Mouse (Mus musculus) mature B cell (primary cell): ENCODE measurements around the gene Rrp15.

Experiments used
- in situ Hi-C: fragments of 300-500 bp; cut with MboI; formaldehyde crosslinking; loops from 2 replicates; pipeline ENCODE4 v1.14.3; 2019

Rrp15 gene

DNA sequence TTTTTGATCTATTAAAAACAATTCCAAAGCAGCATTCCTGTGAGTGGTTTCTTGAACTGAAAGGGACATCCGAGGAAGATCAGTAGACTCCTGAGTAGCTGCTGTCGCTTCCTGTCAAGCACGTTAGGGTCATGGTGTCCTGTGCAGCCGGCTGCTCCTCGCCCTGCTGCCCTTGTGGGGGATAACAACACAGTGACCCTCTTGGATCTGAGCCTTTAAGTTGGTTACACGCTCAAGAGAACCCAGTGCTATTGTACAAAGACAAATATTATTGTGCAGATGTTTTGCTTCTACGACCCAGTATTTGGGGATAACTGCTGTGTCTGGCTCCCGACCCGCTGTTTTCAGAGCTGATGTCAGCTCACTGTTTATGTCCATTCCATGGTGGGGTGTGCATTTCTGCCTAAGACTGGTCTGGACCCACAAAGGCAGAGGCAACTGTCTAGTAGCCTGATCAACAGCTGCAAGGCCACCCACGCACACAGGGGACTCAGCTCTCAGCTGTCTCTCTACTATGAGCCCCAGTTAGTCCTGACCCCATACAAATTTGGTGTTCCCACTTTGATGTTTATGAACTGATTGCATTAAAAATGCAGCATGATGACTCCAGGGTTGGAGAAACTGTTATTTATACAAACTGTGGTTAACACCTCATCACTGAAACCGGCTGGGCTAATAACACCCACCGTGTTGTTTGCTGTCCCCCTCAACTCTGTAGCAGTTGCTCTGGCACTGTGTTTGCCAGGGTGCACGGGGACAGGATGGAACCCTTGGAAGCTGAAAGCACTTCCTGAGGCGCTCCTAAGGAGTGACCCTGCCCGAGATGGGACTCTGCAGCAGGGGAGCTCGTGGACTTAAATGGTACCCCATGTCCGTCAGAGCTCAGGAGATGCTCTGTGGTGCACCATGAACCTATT is 33.9 kb downstream of the Rrp15 start:
- in situ Hi-C loops = loop anchor here (25.0 kb wide), 1 partner anchor 1303 kb away; no protein-coding TSS in a partner anchor

DNA sequence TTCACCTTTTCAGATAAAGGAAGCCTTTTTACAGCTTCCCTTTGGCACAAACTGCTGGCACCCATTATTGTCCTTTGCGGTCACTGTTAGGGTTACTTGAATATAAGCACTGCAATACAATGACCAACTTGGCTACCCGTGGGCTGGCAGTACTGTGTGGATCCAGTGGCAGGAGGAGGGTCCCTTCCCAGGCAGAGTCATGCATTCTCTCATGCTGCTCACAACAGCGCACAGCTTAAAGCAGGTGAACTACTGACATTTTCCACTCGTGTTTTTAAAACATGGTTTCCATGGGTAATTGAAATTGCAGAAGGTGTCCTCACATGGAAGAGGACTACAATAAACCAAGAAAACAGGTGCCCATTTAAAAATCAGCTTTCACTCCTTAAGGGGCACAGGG is 34.9 kb downstream of the Rrp15 start:
- in situ Hi-C loops = loop anchor here (25.0 kb wide), 1 partner anchor 1302 kb away; no protein-coding TSS in a partner anchor

DNA sequence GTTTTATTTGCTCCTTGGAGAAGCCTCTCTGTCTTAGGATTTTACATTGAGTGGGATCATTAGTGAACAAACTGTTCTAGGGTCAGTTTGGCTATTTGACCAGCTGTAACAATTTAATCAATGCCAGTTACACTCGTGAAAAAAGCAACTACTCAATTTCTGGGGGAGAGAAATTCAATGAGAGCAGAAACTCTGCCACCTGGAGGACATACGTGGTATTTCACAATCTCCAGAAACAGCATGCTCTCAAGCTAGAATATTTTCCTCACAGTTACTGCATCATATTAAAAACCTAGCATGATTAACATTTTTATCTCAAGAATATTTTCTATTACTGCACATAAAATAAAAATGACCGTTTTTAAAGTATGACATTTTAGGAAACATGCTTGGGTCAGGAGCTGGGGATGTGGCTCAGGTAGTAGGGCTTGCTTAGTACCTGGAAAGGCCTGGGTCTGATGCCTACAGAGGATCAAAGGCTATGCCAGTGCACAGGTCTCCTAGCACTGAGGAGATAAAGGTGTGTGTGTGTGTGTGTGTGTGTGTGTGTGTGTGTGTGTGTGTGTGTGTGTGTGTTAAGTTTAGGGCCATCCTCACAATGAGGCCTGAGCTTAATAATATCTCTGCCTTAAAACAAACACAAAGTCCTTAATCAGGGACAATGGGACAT is 36.2 kb downstream of the Rrp15 start:
- in situ Hi-C loops = loop anchor here (25.0 kb wide), 1 partner anchor 1301 kb away; no protein-coding TSS in a partner anchor

DNA sequence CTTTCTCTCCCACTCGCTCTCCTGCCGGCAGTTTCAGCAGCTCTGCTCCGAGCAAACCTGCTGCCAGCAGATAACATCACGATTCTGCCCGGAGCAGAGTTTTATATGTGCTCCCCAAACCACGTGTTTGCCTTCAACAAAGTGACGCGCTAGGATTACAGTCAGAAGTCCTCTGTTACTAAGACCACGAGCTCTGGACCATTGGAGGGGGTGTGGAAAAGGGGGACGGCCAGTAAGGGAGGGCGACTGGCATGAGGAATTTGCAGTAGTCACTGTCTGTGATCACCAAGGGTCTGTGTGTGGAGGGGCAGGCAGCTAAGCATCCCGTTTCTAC is 43.3 kb downstream of the Rrp15 start, which contains the start of gene Tgfb2:
TSS of gene Tgfb2 (minus strand) at position 75 of the 334 bp plus-strand sequence.
- in situ Hi-C loops = loop anchor here (25.0 kb wide), 1 partner anchor 1294 kb away; no protein-coding TSS in a partner anchor

DNA sequence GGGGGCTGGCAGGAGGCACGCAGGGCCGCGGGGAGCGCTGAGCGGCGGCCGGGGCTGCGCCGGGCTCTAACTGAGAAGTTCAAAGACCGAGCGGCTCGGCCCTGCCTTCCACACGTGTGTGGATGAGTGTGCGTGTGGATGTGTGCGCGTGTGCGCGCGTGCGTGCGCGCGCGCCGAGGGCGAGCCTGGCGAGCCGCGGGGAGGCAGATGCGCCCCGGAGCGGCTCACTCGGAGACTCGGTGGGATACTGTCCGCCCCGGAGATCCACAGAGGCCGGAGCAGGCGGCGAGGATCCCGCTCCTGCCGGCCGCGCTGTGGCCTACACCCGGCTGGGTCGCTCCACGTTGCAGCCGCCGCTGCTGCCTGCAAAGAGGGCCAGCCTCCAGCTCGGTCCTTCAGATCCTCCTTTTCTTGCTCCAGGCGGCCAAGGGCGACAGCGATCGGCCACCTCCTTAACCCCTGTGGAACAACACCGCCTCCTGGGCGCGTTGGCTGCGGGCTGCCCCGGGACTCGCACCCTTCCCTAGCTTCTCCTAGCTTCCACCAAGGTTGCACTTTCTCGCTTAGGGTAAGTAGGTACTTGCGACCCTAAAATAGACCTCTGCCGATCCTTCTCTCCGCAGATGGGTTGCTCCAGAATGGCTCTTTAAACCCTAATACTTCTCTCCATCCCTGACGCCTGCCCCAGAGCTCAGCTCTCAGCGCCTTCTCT is 43.8 kb downstream of the Rrp15 start:
- in situ Hi-C loops = loop anchor here (25.0 kb wide), 1 partner anchor 1293 kb away; no protein-coding TSS in a partner anchor

DNA sequence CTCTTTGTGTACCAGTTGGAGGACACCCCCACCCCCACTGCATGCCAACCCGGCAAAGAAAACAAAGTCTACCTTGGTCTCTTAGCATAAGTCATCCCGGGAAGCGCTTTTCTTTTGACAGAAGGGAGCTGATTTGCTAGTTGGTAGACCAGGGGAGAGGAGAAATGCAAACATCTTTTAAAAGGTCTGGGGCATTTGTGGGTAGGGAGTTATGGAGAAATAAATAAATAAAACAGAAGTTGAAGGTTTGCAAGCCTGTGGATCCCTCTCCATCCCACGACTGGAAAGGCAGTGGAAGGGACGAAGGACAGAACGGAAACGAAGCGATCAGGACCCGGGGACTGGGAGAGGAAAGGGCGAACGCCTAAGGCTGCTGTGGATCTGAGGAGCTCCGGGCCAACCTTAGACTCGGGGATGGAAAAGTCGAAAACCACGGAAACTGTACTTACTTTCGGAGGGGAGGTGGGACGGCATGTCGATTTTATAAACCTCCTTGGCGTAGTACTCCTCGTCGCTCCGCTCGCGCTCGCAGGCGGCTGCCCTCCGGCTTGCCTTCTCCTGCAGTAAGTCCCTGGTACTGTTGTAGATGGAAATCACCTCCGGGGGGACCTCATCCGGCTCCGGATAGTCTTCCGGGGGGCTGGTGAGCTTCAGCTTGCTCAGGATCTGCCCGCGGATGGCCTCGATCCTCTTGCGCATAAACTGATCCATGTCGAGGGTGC is 45.0 kb downstream of the Rrp15 start:
- in situ Hi-C loops = loop anchor here (25.0 kb wide), 1 partner anchor 1292 kb away; no protein-coding TSS in a partner anchor

DNA sequence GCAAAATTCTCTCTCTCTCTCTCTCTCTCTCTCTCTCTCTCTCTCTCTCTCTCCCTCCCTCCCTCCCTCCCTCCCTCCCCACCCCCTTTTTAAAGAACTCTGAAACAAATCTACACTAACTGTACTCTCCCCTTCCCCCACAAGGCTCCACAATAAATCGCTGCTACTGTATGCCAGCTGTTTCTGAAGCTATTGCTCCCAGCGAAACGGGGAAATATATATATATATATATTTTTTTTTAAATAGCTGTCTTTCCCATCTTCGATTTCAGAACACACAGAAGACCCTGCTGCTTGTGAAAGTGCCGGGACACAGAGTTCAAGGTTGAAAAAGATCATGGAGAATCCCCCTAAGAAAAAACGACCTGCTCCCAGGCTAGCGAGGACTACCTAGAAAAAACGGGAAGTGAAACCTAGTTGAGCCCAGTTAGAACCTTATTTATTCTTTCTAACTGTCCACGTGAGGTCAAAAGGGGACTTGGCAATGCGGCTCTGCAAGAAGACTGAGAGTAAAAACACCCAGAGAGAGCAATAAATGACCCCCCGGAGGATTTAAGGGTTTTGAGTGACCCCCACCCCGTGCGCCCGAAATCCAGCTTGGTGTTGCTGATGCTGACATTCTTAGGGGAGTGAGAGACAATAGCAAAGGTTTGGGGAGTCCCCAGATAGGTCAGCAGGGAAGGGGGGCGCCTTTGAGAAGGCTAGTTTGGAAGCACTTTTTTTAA is 45.7 kb downstream of the Rrp15 start:
- in situ Hi-C loops = loop anchor here (25.0 kb wide), 1 partner anchor 1291 kb away; no protein-coding TSS in a partner anchor

DNA sequence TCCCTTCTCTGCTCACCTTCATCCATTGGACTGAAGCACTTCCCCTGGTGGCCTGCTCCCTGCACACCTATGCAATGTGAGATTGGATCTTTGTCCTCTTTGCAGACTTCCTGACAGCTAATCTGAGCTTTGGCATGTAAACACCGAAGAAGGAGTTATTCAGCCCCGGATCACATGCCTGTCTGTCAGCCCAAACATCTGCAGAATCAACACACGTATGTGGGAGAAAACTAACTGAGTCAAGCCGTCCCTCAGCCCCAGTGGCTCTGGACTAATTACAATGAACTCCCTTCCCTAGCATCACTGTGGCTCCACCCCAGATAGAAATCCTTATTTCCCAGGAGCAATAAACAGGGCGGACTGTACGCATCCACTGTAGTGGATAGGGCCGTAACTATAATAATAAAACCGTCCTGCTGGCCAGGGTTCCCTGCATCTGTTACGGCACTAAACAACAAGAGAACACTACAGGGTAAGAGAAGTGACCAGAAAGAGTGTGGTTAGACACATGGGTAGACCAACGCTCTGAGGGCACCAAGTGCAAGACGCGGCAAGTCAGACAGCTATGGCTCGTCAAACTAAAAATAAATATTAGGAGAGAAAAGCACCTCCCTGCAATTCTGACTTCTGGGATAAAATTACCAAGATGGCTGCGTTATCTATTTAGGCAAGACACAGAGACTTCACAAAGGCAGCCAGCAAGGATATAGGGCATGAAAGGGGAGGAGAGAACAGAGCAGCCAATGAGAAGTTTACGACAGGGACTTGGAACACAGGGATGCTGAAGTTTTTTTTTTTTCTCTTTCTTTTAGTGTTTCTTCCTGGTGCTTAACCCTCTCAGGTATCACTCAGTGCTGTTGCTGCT is 46.5 kb downstream of the Rrp15 start:
- in situ Hi-C loops = loop anchor here (25.0 kb wide), 1 partner anchor 1290 kb away; no protein-coding TSS in a partner anchor

DNA sequence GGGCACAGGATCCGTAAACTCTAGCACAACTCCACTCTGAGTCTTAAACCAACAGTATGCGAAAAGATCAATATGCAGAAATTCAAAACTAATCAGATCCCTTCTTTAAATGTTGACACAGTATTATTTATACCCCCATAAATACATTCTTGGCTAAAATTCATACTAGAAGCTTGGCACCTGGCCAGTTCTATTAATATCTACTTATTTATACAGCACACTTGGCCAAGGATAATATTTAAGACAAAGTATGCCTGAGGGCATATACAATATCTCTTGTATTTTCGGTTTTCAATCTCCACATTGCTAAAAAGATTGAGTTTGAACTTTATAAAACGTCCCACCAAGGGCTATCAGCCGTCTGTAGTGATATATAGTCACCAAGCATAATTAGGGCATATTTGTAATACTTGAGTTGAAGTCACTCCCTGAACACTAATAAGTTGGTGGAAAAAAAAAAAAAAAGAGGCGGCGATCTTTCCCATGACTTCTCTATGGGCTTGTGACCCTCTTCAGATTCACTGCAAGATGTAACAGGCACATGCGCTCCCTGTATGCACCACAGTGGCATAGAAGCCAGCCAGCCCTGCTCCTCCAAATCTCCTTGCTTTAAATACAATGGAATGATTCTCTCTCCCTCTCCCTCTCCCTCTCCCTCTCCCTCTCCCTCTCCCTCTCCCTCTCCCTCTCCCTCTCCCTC is 47.8 kb downstream of the Rrp15 start:
- in situ Hi-C loops = loop anchor here (25.0 kb wide), 1 partner anchor 1289 kb away; no protein-coding TSS in a partner anchor

DNA sequence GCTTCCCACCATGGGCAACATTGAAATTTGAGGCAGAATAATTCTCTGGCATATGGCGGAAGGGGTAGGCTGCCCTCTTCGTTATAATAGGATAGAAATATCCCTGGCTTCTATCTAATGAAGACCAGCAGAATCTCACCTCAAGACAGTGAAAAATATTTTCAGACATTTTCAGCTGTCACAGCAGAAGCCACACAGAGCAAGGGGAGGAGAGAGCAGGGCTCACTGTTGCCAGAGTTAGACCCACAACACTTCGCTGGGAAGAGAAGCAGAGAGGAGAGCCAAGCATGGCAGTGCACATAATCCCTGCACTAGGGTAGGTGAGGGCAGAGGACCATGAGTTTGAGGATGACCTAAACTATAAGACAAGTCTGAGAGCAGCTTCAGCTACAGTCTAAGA is 48.7 kb downstream of the Rrp15 start:
- in situ Hi-C loops = loop anchor here (25.0 kb wide), 1 partner anchor 1288 kb away; no protein-coding TSS in a partner anchor

DNA sequence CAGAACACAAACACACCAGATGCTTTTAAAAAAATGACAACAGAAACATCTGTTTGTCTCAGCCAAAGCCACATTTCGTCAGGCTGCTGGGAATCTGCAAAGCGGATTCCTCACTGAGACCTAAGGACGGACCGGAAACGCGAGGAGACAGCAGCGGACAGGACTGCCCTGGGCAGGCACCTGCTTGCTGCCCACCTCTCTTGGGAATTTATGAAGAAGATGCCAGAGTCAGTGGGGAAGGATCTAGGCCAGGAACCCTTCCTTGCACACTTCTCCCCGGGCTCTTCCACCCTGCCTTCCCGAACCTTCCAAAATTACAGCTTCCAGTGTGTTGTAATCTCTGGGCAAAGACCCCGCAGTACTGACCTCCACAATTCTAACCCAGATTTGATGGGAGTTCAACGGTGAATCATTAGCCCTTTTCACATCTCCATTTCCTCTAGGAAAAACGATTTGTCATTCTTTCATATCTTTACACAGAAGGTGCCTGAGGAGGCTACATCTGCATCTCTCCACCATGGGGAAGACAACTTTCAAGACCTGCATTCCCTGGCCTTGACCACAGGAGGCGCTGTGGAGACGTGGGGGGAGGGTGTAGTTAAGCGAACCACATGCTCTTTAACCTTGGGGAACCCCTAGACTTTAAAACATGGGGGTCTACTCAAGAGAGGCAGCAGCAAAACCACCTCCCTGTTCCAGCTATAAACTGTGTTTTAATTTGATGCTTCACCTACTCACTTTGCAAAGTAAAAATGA is 50.4 kb downstream of the Rrp15 start:
- in situ Hi-C loops = no loop called here

DNA sequence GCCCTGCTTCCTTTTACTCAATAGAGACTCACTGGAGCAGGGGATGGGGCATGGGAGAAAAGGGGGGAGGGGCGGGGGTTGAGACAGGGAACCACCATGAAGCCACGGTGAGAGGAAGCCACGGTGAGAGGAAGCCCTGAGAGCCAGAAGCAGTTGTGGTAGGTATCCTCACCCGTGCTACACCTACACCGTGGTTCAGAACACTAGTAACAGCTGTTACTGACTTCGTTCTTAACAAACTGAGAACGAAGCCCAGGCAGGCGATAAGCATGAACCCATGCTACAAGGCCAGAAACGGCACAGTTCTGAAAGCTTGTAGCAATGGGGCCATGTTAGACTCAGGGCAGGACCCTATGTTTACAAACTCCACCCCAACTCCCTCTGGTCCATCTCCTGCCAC is 52.9 kb downstream of the Rrp15 start:
- in situ Hi-C loops = no loop called here

DNA sequence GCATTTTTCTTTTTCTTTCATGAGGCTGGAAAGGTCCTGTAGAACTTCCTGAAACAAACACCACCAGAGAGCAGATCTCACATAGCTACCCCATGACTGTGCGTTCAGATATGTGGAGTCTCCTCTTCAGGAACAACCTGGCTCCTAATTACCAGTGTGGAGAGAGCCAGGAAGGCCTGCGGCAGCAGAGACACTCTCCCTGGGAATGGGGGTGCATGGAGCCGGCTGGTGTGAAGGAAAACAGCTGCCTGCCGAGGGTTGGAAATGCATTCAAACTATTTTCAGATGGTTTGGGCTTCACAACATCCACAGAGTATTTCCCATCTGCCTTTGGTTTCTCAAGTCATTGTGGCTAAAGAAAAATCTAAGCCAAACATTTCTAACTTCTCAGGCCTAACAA is 53.8 kb downstream of the Rrp15 start:
- in situ Hi-C loops = no loop called here

DNA sequence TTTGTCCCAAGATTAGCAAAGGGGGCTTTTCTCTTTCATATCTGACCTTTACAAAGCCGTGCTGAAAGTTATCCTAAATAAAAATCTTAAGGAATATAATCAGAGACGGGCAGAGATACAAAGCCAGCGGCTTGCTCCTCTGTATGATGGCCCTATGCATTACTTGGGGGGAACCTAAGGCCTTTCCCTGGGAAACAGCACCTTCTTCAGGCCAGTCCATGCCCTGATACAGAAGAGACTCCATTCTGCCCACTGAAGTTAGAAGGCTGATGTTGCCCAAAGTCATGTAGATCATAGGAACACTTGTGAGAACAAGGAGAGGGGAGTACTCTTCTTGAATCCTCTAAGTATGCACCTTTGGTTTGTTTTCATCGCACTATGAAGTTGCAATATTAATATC is 56.8 kb downstream of the Rrp15 start:
- in situ Hi-C loops = no loop called here

DNA sequence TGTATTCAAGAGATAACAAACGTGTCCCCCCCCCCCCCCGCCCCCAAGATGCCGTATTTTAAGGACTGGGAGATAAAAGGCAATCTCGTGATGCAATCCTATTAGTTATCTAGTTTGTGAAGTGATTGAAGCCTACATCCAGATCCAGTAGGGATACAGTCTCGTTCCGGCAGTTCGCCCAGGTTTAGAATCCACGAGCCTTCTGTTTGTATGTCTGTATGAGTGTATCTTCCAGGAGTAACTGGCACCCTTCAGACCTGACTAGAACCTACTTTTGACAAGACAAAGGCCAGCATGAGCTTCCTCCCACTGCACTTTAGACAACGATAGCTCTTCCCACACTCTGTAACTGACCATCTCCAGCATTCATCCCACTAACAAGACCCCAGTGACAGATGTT is 57.5 kb downstream of the Rrp15 start:
- in situ Hi-C loops = no loop called here

DNA sequence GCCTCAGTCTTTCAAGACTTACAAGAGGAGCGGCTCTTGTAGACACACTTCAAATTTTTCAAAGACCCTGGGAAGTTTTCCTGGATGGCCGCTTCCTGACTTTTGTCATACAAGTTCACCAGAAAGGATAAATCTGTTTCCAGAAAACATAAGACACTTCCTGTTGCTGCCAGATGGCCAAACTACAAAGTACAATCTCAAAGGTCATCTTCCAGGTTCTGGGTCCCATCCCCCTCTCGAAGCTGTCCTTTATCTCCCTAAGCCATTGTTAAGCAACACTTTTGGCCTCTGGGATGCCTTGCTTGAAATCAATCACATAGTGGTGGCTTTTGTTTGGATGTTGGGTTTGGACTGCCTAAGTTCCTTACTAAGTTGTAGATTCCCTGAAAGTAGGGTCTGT is 65.1 kb downstream of the Rrp15 start:
- in situ Hi-C loops = no loop called here

DNA sequence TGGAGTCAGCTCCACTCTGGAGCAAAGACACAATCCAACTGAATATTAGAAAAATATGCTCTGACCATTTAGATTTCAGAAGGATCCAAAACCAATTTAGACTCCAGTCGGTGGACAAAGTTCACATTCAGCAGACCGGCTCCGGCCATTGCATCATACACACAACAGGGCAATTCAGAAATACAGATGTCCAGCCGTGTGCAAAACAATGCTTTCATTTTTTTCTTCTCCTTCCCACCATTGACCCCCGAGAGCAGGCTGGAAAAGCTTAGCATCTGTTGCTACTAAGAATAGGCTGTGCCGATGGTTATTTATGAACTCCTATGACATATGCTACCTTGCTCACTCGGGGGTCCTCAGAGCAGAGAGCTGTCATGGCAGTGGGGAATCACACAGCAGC is 66.6 kb downstream of the Rrp15 start:
- in situ Hi-C loops = no loop called here

DNA sequence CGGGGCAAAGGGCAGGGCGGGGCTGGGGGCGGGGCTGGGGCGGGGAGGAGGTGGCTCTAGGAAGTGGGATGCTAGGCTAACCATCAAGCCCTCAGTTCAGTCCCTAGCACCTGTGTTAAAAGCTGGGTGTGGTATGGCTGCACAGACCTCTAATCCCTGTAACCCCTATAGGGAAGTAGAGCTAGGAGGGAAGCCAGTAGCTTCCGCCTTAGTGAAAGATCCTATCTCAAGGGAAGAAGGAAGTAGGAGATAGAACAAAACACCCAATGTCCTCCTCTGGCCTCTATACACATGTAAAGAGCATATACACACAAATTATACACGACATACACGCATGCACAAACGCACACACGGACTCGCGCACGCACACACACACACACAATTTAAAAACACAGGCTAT is 71.5 kb downstream of the Rrp15 start:
- in situ Hi-C loops = no loop called here
